Mouse (Mus musculus): ENCODE results near the gene Topaz1.
"Not testable (repeated sequence)": the region's sequence is repeated elsewhere in the genome, so short reads cannot be mapped to it uniquely, and the experiment has no call there.

The Topaz1 gene

GRCm38 (mm10) chr9:122812386-122812785 is 65.2 kb downstream of the Topaz1 start:
- DNase-seq (ENCODE audit: low spot score) = no peak

GRCm38 (mm10) chr9:122814775-122815174 is 67.6 kb downstream of the Topaz1 start:
- DNase-seq (ENCODE audit: low spot score) = no peak

DNA sequence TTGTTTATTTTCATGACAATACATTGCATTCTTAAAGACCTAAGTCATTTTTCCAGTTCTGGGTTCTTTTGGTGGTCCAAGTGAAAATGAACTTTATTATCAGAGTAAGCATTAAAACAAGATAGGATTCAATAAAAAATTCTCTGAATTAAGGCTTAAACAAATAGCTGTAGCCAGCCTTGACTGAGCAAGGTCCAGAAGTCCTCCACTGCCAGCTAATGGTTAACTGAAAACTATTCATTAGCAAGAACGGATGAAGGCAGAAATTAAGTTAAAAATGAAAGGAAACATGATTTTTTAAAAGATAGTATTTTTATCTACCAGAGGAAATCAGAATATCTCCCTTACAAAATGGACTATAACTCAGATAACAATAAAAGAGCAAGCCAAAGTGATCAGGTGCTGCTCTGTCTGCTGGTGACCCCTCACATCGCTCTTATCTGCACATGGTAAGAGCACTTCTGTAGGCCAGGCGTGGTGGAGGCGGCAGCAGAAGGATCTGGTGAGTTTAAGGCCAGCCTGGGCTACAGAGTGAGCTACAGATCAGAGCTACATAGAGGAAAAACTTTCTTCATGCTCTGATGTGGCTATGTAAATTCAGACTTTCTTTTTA is 68.2 kb downstream of the Topaz1 start:
- no peak for DNase-seq (ENCODE audit: low spot score)

DNA sequence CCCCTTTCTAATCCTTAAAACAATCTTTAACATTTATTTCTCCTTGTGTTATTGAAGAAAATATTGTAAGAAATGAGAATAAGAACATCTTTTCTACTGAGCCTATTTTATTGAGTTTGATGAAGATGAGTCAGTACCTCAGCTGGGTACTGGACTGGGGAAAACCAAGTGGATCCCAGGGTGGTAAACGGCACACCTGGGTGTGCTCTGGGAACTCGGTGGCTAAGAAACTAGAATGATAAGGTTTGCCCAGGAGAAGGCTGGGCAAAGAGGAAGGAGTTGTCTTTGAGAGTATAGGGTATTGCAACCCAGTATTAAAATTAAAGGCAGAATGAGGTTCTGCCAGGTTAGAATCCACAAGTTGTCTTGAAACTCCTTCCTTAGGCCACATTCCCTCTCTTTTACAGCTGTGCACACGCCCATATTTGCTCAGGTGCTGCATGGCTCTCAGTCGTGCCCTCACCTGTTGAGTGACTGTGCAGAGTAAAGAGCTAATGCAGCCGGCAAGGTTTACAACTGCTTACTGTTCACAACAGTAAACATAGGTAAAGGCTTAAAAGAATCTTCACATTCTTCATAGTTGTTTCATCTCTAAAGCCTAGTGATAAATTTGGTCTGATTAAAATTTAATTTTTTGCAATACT is 76.3 kb downstream of the Topaz1 start:
- DNase-seq (ENCODE audit: low spot score) = no peak

- DNase-seq (ENCODE audit: low spot score) = no peak
Measured at GRCm38 (mm10) chr9:122826743-122827142, 79.6 kb downstream of the Topaz1 start.

GRCm38 (mm10) chr9:122829826-122830380 is 82.8 kb downstream of the Topaz1 start:
- no peak for DNase-seq (ENCODE audit: low spot score)

GRCm38 (mm10) chr9:122836126-122836525 is 89.0 kb downstream of the Topaz1 start:
- DNase-seq (ENCODE audit: low spot score) = no peak

DNA sequence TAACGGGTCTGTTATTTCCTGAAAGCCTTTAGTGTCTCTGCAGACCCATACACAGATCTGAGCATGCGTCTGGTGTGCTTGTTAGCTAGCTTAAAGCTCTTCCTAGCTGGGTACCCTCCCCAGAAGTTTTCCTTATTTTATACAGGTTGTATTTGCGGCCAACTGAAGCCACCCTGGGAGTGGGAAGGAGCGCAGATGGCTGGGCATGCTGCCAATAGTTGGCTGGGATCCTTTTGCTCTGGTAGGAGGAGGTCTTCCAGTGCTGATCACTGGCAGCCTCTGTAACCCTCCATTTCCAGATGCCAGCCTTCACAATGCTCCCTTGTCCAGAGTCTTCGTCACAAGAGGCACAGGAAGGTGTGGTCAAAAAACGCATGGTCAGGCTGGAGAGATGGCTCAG is 89.6 kb downstream of the Topaz1 start:
- no peak for DNase-seq (ENCODE audit: low spot score)

- no peak for DNase-seq (ENCODE audit: low spot score)
Measured at GRCm38 (mm10) chr9:122837216-122837615, 90.1 kb downstream of the Topaz1 start.

DNA sequence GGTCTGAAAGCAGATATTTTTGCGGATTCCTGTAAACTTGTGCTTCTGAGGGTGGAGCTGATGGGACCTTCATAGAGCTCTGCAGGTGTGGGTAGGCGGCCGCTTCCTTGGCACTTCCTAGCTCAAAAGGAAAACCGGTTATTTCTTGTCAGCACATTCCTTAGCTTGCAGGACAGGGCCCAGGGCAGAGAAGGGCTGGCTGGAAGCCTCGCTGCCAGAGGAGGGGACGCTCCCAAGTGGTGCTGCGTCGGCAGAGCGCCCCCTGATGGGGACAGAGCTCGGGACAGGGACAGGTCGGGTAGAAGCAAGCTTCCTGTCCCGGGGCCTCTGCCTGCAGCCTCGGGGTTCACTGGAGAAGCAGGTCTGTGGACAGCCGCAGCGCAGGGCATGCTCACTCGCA is 90.5 kb downstream of the Topaz1 start:
- DNase-seq (ENCODE audit: low spot score) = peak; percentile 2

- no peak for DNase-seq (ENCODE audit: low spot score)
Measured at GRCm38 (mm10) chr9:122843760-122844159, 96.6 kb downstream of the Topaz1 start, which contains the start of gene Gm35549. Gm35549 (minus strand) TSS chr9:122844035.

DNA sequence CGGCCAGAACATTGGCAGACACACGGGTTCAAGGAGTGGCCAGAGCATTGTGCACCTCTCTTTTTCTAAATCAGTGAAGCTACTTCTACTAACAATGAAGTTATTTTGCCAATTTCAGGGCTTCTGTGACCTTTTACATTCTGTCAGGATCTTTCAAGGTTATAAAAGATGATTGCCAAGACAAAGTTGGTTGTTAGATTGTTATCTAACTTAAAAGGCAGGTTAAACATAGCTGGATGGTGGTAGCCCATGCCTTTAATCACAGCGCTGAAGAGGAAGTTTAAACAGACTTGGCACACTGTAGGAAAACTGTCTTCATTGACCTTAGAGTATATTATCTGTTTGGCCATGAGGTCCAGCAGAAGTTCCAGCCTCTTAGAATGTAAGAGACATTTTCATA is 98.5 kb downstream of the Topaz1 start:
- no peak for DNase-seq (ENCODE audit: low spot score)

DNA sequence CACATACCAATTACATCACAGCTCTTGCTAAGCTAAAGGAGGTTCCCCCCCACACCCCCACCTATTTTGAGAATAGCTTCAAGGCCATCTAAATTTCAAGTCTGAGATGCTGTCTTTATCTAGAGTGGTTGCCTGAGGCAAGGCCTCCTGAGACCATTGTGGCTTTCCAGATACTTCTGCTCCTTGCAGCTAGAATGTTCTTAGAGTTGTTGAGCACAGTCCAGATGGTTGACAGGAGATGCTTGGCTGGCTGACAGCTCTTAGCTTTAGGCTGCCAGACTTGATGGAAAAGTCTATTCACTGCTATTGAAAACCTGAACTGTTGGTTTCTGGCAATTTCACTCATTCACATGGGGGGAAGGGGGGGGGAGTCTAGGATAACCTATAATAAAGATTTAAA is 99.0 kb downstream of the Topaz1 start:
- no peak for DNase-seq (ENCODE audit: low spot score)

GRCm38 (mm10) chr9:122847811-122848311 is 100.7 kb downstream of the Topaz1 start:
- DNase-seq (ENCODE audit: low spot score) = not testable (repeated sequence)

All from T-cell, adult 2 months (primary cell).